Mouse (Mus musculus) cortical plate, adult 2 months (tissue): ENCODE results near the gene Sept6.

ENCODE experiments used
- CTCF ChIP-seq: fragments of 200-500 bp; IDR thresholded peaks from 2 replicates; pipeline ENCODE4 v1.5.1; 2011; ENCODE audit warnings: mild to moderate bottlenecking, control low read depth, low read length; ENCODE audit not compliant: insufficient read depth; ENCODE audit errors: extremely low read depth
- POLR2A ChIP-seq: fragments of 200-500 bp; IDR thresholded peaks from 2 replicates; pipeline ENCODE4 v1.6.1; 2011; ENCODE audit warnings: mild to moderate bottlenecking, low read length, control low read depth; ENCODE audit not compliant: insufficient read depth; ENCODE audit errors: extremely low read depth

- no peak for TF ChIP-seq POLR2A
- no peak for TF ChIP-seq CTCF
Observed at GRCm38 (mm10) chrX:37013870-37014269, 22.3 kb upstream of the Sept6 start.
